In the genomic region with DNA sequence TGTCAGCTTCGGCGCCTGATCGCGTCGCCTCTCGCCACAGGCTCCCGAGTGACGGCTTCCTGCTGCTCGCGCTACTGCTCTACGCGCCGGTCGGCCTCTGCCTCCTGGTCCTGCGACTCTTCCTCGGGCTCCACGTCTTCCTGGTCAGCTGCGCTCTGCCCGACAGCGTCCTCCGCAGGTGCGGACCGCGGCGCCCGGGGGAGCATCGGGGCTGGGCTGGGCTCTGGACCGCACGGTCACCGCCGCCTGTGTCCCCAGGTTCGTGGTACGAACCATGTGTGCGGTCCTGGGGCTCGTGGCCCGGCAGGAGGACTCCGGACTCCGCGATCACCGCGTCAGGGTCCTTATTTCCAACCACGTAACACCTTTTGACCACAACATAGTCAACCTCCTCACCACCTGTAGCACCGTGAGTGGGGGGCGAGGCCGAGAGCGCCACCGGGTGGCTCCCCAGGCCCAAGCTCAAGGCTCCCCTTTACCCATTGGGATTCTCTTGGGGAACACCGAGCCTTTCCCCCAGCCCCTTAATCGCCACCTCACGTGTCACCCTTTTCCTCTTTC, we compare ENCODE assay signal across 8 mouse cellular contexts. TPM values are rescaled to one million over a fixed set of nuclear protein-coding genes. Genes with fewer than 3 reads are reported as not detected.
DNase-seq lines count a peak whose midpoint lies in the region; ATAC-seq and TF ChIP-seq lines count a peak whose summit lies in the region.

A gene (minus strand): TSS at position 403 of the 561 bp plus-strand sequence.

- peaks cover 36% of the 10 kb centered on the region for H3K36me3 ChIP-seq in embryonic facial prominence, embryonic 13.5 days
- peaks cover 7% of the 10 kb centered on the region; the same call in 1 of the 2 replicates for H3K36me3 ChIP-seq in heart, embryonic 11.5 days (ENCODE audit: control insufficient read depth, insufficient read depth, low read length)
- H3K36me3 ChIP-seq in lung, embryonic 14.5 days (ENCODE audit: insufficient read depth) = peaks cover 48% of the 10 kb centered on the region

- no peaks in the 10 kb centered on the region for H3K9me3 ChIP-seq in embryonic facial prominence, embryonic 13.5 days
- no peaks in the 10 kb centered on the region for H3K9me3 ChIP-seq in heart, embryonic 11.5 days (replicated peaks; ENCODE audit: control insufficient read depth, low read length)
- no peaks in the 10 kb centered on the region for H3K9me3 ChIP-seq in lung, embryonic 14.5 days (ENCODE audit: low read depth, low read length)

- H3K9ac ChIP-seq in embryonic facial prominence, embryonic 13.5 days = peak within 1 kb of the TSS; percentile 96
- peak within 1 kb of the TSS; percentile 97 for H3K9ac ChIP-seq in heart, embryonic 11.5 days (ENCODE audit: low read depth, low read length)
- peak within 1 kb of the TSS; percentile 92 for H3K9ac ChIP-seq in lung, embryonic 14.5 days

- ATAC-seq in embryonic facial prominence, embryonic 13.5 days (ENCODE audit: insufficient number of reproducible peaks, insufficient read depth, low FRiP score, low TSS enrichment, low read depth) = peak; percentile 12; the same call in 1 of the 2 replicates
- peak; percentile 27 for ATAC-seq in heart, embryonic 11.5 days (replicated peaks; ENCODE audit: insufficient number of reproducible peaks, low FRiP score, low TSS enrichment)
- peak; percentile 29 for ATAC-seq in lung, embryonic 14.5 days (ENCODE audit: insufficient read depth)

- H3K4me1 ChIP-seq in embryonic facial prominence, embryonic 13.5 days = peaks cover 26% of the 10 kb centered on the region
- H3K4me1 ChIP-seq in heart, embryonic 11.5 days (ENCODE audit: control insufficient read depth, insufficient read depth, low read length) = peaks cover 19% of the 10 kb centered on the region
- H3K4me1 ChIP-seq in lung, embryonic 14.5 days (ENCODE audit: insufficient read depth) = peaks cover 5% of the 10 kb centered on the region; the same call in 1 of the 2 replicates

- WGBS in embryonic facial prominence, embryonic 13.5 days = 0% methylated on average over 50 of the region's 50 CpGs
- WGBS in heart, embryonic 11.5 days (ENCODE audit: insufficient replicate concordance) = under 1% methylated on average over 50 of the region's 50 CpGs
- under 1% methylated on average over 50 of the region's 50 CpGs for WGBS in lung, embryonic 14.5 days

- DNase-seq in spleen, adult 12 weeks (ENCODE audit: low spot score) = peak; percentile 50
- no peak for DNase-seq in spleen, postnatal 10 days (ENCODE audit: low spot score in 2 of 2)
- peak; percentile 60 for DNase-seq in kidney, postnatal 10 days
- peak; percentile 42 for DNase-seq in lung, embryonic 14.5 days
- peak; percentile 41 for DNase-seq in spleen, postnatal 14 days (ENCODE audit: low spot score in 2 of 2)
- DNase-seq in ovary, postnatal 10 days (ENCODE audit: low spot score) = no peak

- TF ChIP-seq CTCF in lung, embryonic 14.5 days (IDR thresholded peaks at IDR 0.05; ENCODE audit: low read depth) = peak; percentile 58

- no peaks in the 10 kb centered on the region; the same call in 1 of the 2 replicates for H3K27me3 ChIP-seq in embryonic facial prominence, embryonic 13.5 days
- H3K27me3 ChIP-seq in heart, embryonic 11.5 days (ENCODE audit: control insufficient read depth, insufficient read depth, low read length) = peaks cover 6% of the 10 kb centered on the region
- H3K27me3 ChIP-seq in lung, embryonic 14.5 days (ENCODE audit: insufficient read depth, low read length) = no peaks in the 10 kb centered on the region

- peak within 1 kb of the TSS; percentile 99 for H3K4me3 ChIP-seq in embryonic facial prominence, embryonic 13.5 days
- peak within 1 kb of the TSS; percentile 96 for H3K4me3 ChIP-seq in heart, embryonic 11.5 days (ENCODE audit: low read depth, low read length)
- peak within 1 kb of the TSS; percentile 98 for H3K4me3 ChIP-seq in lung, embryonic 14.5 days (ENCODE audit: low read depth, low read length)

- H3K27ac ChIP-seq in embryonic facial prominence, embryonic 13.5 days = peak within 1 kb of the TSS; percentile 92
- peak within 1 kb of the TSS; percentile 83 for H3K27ac ChIP-seq in heart, embryonic 11.5 days (ENCODE audit: low read depth, low read length)
- H3K27ac ChIP-seq in lung, embryonic 14.5 days (ENCODE audit: low read depth) = peak within 1 kb of the TSS; percentile 88

- peak within 1 kb of the TSS; percentile 88 for H3K4me2 ChIP-seq in embryonic facial prominence, embryonic 13.5 days
- H3K4me2 ChIP-seq in heart, embryonic 11.5 days = peak within 1 kb of the TSS; percentile 81
- peak within 1 kb of the TSS; percentile 95 for H3K4me2 ChIP-seq in lung, embryonic 14.5 days

RNA-seq across cellular contexts. Expression of the gene that starts here (rescaled TPM):
- 72.6 and 75.4 TPM in 2 replicates for polyA plus RNA-seq in embryonic facial prominence, embryonic 13.5 days (2015; fragmentation: Nextera tagmentation; extraction: Ambion mirVana)
- polyA plus RNA-seq in heart, embryonic 11.5 days (2014; fragmentation: Nextera tagmentation; extraction: Ambion mirVana) = 41.8 and 43.3 TPM in 2 replicates
- 44.0 and 45.0 TPM in 2 replicates for polyA plus RNA-seq in lung, embryonic 14.5 days (2014; fragmentation: Nextera tagmentation; extraction: Ambion mirVana)

Comparison
In these comparisons a context has a peak if more than half of its experiments do, and no peak if none do; other contexts are left out.
1. DNase-seq: peak in spleen, adult 12 weeks (single experiment), kidney, postnatal 10 days (single experiment), lung, embryonic 14.5 days (single experiment) and spleen, postnatal 14 days (2 of 2); none in spleen, postnatal 10 days (0 of 2) and ovary, postnatal 10 days (single experiment).
2. Peak in every context shown above with its lines, with median percentiles within 50 percentile points of each other: ATAC-seq, H3K27ac ChIP-seq, H3K4me2 ChIP-seq, H3K4me3 ChIP-seq and H3K9ac ChIP-seq.